Mouse (Mus musculus) forebrain, embryonic 15.5 days (tissue): Measurements from ENCODE around the gene Trim33. TPM values are rescaled to one million over a fixed set of nuclear protein-coding genes. Genes with fewer than 3 reads are reported as not detected.

Experiments
- ATAC-seq: fragments of 200-750 bp; cut with Nextera tagmentation; replicated peaks from 2 replicates; pipeline ENCODE4 v1.8.0; 2017; ENCODE audit warnings: mild to moderate bottlenecking, moderate TSS enrichment, moderate library complexity
- H3K27ac ChIP-seq: fragments of 300-500 bp; sonication (generic); replicated peaks from 2 replicates; pipeline ENCODE4 v1.5.1; 2015; ENCODE audit warnings: mild to moderate bottlenecking, inconsistent platforms
- H3K27me3 ChIP-seq: fragments of 300-500 bp; sonication (generic); 2 replicates; pipeline ENCODE4 v1.6.1; 2015; ENCODE audit warnings: inconsistent platforms
- H3K36me3 ChIP-seq: fragments of 300-500 bp; sonication (generic); 2 replicates; pipeline ENCODE4 v1.6.1; 2015; ENCODE audit warnings: mild to moderate bottlenecking, inconsistent platforms
- H3K4me1 ChIP-seq: fragments of 300-500 bp; sonication (generic); 2 replicates; pipeline ENCODE4 v1.6.1; 2015; ENCODE audit warnings: inconsistent platforms
- H3K4me2 ChIP-seq: fragments of 300-500 bp; sonication (generic); replicated peaks from 2 replicates; pipeline ENCODE4 v1.6.1; 2015; ENCODE audit warnings: mild to moderate bottlenecking, inconsistent platforms
- H3K4me3 ChIP-seq: fragments of 300-500 bp; sonication (generic); 2 replicates; pipeline ENCODE4 v1.5.1; 2015; ENCODE audit warnings: mild to moderate bottlenecking, inconsistent platforms
- H3K9ac ChIP-seq: fragments of 300-500 bp; sonication (generic); replicated peaks from 2 replicates; pipeline ENCODE4 v1.6.1; 2015; ENCODE audit warnings: mild to moderate bottlenecking, inconsistent platforms
- H3K9me3 ChIP-seq: fragments of 300-500 bp; sonication (generic); 2 replicates; pipeline ENCODE4 v1.6.1; 2016; ENCODE audit warnings: inconsistent platforms
- WGBS: fragments of 180-500 bp; shearing (Covaris S2); methylation state at CpG from one replicate; pipeline ENCODE4 v1.1.7; 2015; ENCODE audit warnings: mixed read lengths; 5-methylcytosine and 5-hydroxymethylcytosine counted together
- polyA plus RNA-seq: library from polyadenylated mRNA; unstranded; fragments of >200 nt; fragmentation: Nextera tagmentation; extraction: Ambion mirVana; gene quantifications from 2 replicates; pipeline ENCODE4 v1.2.1, GENCODE M21; 2015

The Trim33 gene
- polyA plus RNA-seq, 1 experiment from 2014 or later, result 32.6 TPM

GRCm38 (mm10) chr3:103385383-103386291 lies 106.5 kb downstream of the Trim33 start:
- Histone ChIP-seq H3K4me3 (no peak overlapping the region), H3K9me3 (no peaks in the 10 kb centered on the region), H3K4me1 (0 out of 2 replicates have a peak, but pooled peaks cover 2% of the 10 kb centered on the region), H3K27me3 (no peaks in the 10 kb centered on the region), H3K27ac (no peak overlapping the region), H3K9ac (no peak overlapping the region), H3K36me3 (no peaks in the 10 kb centered on the region), H3K4me2 (no peak overlapping the region)
- 88% methylated on average over 5 of the region's 5 CpGs for whole genome bisulfite sequencing
- no peak for ATAC-seq

GRCm38 (mm10) chr3:103386292-103387031 lies 107.4 kb downstream of the Trim33 start:
- Histone ChIP-seq H3K4me1 (0 out of 2 replicates have a peak, but pooled peaks cover 2% of the 10 kb centered on the region), H3K4me2 (no peak overlapping the region), H3K9ac (no peak overlapping the region), H3K27me3 (no peaks in the 10 kb centered on the region), H3K9me3 (no peaks in the 10 kb centered on the region), H3K4me3 (no peak overlapping the region), H3K27ac (no peak overlapping the region), H3K36me3 (no peaks in the 10 kb centered on the region)
- no peak for ATAC-seq
- 90% methylated on average over 16 of the region's 16 CpGs for WGBS

- no peaks in the 10 kb centered on the region for H3K27me3 ChIP-seq
- peak; percentile 83 for ATAC-seq
- 1% methylated on average over 3 of the region's 3 CpGs for WGBS
- no peak overlapping the region for H3K4me3 ChIP-seq
- no peak overlapping the region for H3K9ac ChIP-seq
- H3K4me1 ChIP-seq, result no peaks in the 10 kb centered on the region
- no peaks in the 10 kb centered on the region for H3K36me3 ChIP-seq
- H3K9me3 ChIP-seq, result no peaks in the 10 kb centered on the region
- no peak overlapping the region for H3K27ac ChIP-seq
- no peak overlapping the region for H3K4me2 ChIP-seq
Observed at GRCm38 (mm10) chr3:103392613-103393258, 113.6 kb downstream of the Trim33 start.

- Histone ChIP-seq H3K4me1 (no peaks in the 10 kb centered on the region), H3K36me3 (no peaks in the 10 kb centered on the region), H3K4me3 (no peak overlapping the region), H3K27ac (no peak overlapping the region), H3K9me3 (no peaks in the 10 kb centered on the region), H3K9ac (no peak overlapping the region), H3K27me3 (no peaks in the 10 kb centered on the region), H3K4me2 (no peak overlapping the region)
- 85% methylated on average over 14 of the region's 14 CpGs for WGBS
- ATAC-seq, result peak; percentile 64
Observed at GRCm38 (mm10) chr3:103393283-103394060, 114.4 kb downstream of the Trim33 start.

- Histone ChIP-seq H3K9me3 (no peaks in the 10 kb centered on the region), H3K27me3 (no peaks in the 10 kb centered on the region), H3K36me3 (no peaks in the 10 kb centered on the region), H3K27ac (no peak overlapping the region), H3K4me1 (no peaks in the 10 kb centered on the region), H3K9ac (no peak overlapping the region), H3K4me3 (no peak overlapping the region), H3K4me2 (no peak overlapping the region)
- no peak for ATAC-seq
- WGBS, result 89% methylated on average over 2 of the region's 2 CpGs
Observed at GRCm38 (mm10) chr3:103394121-103394520, 115.0 kb downstream of the Trim33 start.

- H3K4me1 ChIP-seq, result peaks cover 12% of the 10 kb centered on the region
- no peaks in the 10 kb centered on the region for H3K9me3 ChIP-seq
- no peak overlapping the region for H3K4me3 ChIP-seq
- H3K27me3 ChIP-seq, result no peaks in the 10 kb centered on the region
- no peak overlapping the region for H3K4me2 ChIP-seq
- no peaks in the 10 kb centered on the region for H3K36me3 ChIP-seq
- WGBS, result 85% methylated on average over 3 of the region's 3 CpGs
- H3K27ac ChIP-seq, result no peak overlapping the region
- no peak overlapping the region for H3K9ac ChIP-seq
- no peak for ATAC-seq
Observed at GRCm38 (mm10) chr3:103397523-103397922, 118.4 kb downstream of the Trim33 start.

GRCm38 (mm10) chr3:103400807-103401206 lies 121.7 kb downstream of the Trim33 start:
- Histone ChIP-seq H3K9me3 (no peaks in the 10 kb centered on the region), H3K27me3 (no peaks in the 10 kb centered on the region), H3K36me3 (no peaks in the 10 kb centered on the region), H3K4me2 (no peak overlapping the region), H3K27ac (peak overlapping the region; percentile 64), H3K4me1 (peaks cover 14% of the 10 kb centered on the region), H3K9ac (no peak overlapping the region), H3K4me3 (no peak overlapping the region)
- peak; percentile 27 for ATAC-seq
- WGBS, result 86% methylated on average over 6 of the region's 6 CpGs

- Histone ChIP-seq H3K9ac (no peak overlapping the region), H3K4me3 (no peak overlapping the region), H3K4me2 (no peak overlapping the region), H3K27me3 (no peaks in the 10 kb centered on the region), H3K27ac (peak overlapping the region; percentile 64), H3K4me1 (peaks cover 14% of the 10 kb centered on the region), H3K9me3 (no peaks in the 10 kb centered on the region), H3K36me3 (no peaks in the 10 kb centered on the region)
- ATAC-seq, result peak; percentile 93
- 41% methylated on average over 17 of the region's 17 CpGs for WGBS
Observed at GRCm38 (mm10) chr3:103401342-103402098, 122.4 kb downstream of the Trim33 start.

- Histone ChIP-seq H3K27ac (peak overlapping the region; percentile 67), H3K9ac (no peak overlapping the region), H3K4me2 (no peak overlapping the region), H3K4me1 (peaks cover 14% of the 10 kb centered on the region), H3K4me3 (no peak overlapping the region), H3K27me3 (no peaks in the 10 kb centered on the region), H3K9me3 (no peaks in the 10 kb centered on the region), H3K36me3 (no peaks in the 10 kb centered on the region)
- ATAC-seq, result 0 out of 2 replicates have a peak, but pooled peaks have one; percentile 42
- 38% methylated on average over 10 of the region's 10 CpGs for WGBS
Observed at GRCm38 (mm10) chr3:103402212-103402611, 123.1 kb downstream of the Trim33 start.

GRCm38 (mm10) chr3:103405135-103405534 lies 126.0 kb downstream of the Trim33 start:
- Histone ChIP-seq H3K9ac (no peak overlapping the region), H3K4me1 (peaks cover 14% of the 10 kb centered on the region), H3K27ac (no peak overlapping the region), H3K36me3 (no peaks in the 10 kb centered on the region), H3K4me2 (no peak overlapping the region), H3K27me3 (no peaks in the 10 kb centered on the region), H3K4me3 (no peak overlapping the region), H3K9me3 (no peaks in the 10 kb centered on the region)
- no peak for ATAC-seq
- 87% methylated on average over 2 of the region's 2 CpGs for WGBS
